Mouse (Mus musculus): Measurements from ENCODE around the gene 1810013L24Rik. TPM values are rescaled to one million over a fixed set of nuclear protein-coding genes. Genes with fewer than 3 reads are reported as not detected.
"Not testable (repeated sequence)": the region's sequence is repeated elsewhere in the genome, so short reads cannot be mapped to it uniquely, and the experiment has no call there.

The 1810013L24Rik gene
- total RNA-seq, 4 experiments from 2014 or later, result 103 to 112 (median 106) TPM

DNA sequence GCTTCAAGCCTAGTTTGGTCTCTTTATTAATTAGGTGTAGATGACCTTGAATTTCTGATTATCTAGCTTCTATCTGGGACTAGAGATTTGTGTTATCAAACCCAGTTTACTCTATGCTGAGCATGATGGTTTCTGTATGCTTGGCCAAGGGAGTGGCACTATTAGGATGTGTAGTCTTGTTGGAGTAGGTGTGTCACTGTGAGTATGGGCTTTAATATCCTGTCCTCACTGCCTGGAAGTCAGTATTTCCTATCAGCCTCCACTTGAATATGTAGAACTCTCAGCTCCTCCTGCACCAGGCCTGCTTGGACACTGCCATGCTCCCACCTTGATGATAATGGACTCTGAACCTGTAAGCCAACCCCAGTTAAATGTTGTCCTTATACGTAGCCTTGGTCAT lies 7.0 kb downstream of the 1810013L24Rik start:
- no peak for DNase-seq (ENCODE audit: low spot score in 2 of 2)

GRCm38 (mm10) chr16:8837595-8837994 lies 7.7 kb downstream of the 1810013L24Rik start:
- DNase-seq (ENCODE audit: low spot score in 2 of 2), result no peak

GRCm38 (mm10) chr16:8838921-8839320 lies 9.0 kb downstream of the 1810013L24Rik start:
- no peak for DNase-seq (ENCODE audit: low spot score in 2 of 2)

- DNase-seq (ENCODE audit: low spot score in 2 of 2), result no peak
Observed at GRCm38 (mm10) chr16:8840557-8840956, 10.7 kb downstream of the 1810013L24Rik start.

GRCm38 (mm10) chr16:8842962-8843361 lies 13.1 kb downstream of the 1810013L24Rik start:
- DNase-seq (ENCODE audit: low spot score in 2 of 2), result no peak

- DNase-seq (ENCODE audit: low spot score in 2 of 2), result no peak
Observed at GRCm38 (mm10) chr16:8843580-8844175, 13.8 kb downstream of the 1810013L24Rik start.

- no peak for DNase-seq (ENCODE audit: low spot score in 2 of 2)
Observed at GRCm38 (mm10) chr16:8845986-8846385, 16.1 kb downstream of the 1810013L24Rik start.

- no peak for DNase-seq (ENCODE audit: low spot score in 2 of 2)
Observed at GRCm38 (mm10) chr16:8848309-8849068, 18.6 kb downstream of the 1810013L24Rik start.

GRCm38 (mm10) chr16:8849929-8850328 lies 20.0 kb downstream of the 1810013L24Rik start:
- no peak for DNase-seq (ENCODE audit: low spot score in 2 of 2)

DNA sequence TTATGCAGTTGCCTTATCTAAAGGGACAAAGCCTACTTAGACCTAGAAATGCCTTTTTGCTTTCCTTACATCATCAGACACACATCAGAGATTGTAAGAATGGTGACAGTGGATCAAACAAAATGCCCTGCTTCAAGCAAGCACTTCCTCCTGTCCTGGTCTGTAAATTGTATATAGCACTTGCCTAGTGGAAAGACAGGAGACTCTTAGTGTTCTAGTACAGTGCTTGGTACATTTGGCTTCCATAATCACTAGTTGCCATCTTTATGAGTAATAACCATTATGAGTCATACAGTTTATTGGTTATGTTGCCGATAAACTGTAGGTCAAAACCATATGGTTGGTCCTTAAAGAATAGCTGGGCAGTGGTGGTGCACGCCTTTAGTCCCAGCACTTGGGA lies 25.2 kb downstream of the 1810013L24Rik start:
- DNase-seq (ENCODE audit: low spot score in 2 of 2), result no peak

- DNase-seq (ENCODE audit: low spot score in 2 of 2), result no peak
Observed at GRCm38 (mm10) chr16:8856820-8857219, 26.9 kb downstream of the 1810013L24Rik start.

GRCm38 (mm10) chr16:8862336-8862987 lies 32.6 kb downstream of the 1810013L24Rik start:
- no peak for DNase-seq (ENCODE audit: low spot score in 2 of 2)

DNA sequence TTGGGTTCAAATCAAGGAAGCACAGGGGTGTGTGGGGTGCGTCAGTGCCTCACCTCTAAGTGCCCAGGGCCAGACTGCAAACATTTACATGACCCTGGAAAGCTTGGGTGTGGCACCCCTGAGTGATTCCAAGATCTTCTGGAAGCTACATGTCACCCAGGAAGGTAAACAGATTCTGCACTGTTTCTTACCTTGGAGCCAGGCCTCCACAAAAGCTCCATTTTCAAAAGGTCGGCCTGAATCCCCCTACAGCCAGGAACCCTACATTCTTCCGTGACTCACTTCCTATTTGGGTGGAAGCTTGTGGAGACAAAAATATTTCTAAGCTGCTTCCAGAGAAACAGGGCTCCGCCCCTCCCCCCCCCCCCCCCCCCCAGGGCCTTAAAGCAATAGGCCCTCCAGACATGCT lies 34.3 kb downstream of the 1810013L24Rik start:
- no peak for DNase-seq (ENCODE audit: low spot score in 2 of 2)

GRCm38 (mm10) chr16:8867406-8867955 lies 37.6 kb downstream of the 1810013L24Rik start:
- no peak for DNase-seq (ENCODE audit: low spot score in 2 of 2)

- DNase-seq (ENCODE audit: low spot score in 2 of 2), result no peak
Observed at GRCm38 (mm10) chr16:8868506-8868905, 38.6 kb downstream of the 1810013L24Rik start.

DNA sequence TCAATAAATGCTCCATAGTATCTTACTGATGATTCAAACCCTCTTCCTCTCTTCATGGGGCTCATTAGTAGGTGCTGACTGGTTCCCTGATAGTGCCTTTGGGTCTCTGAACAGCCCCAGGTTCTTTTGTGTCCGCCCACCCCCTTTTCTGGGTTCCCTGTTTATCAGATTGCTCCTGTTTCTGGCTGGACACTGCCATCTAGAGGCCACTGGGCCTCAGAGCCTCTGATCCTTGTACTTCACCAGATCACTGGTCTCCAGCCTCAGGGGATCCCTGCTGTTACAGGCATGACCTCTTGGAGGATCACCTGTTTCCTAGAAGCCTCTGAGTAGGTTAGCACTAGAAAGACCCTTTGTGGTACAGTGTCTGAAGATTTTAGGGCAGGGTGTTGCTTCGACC lies 39.8 kb downstream of the 1810013L24Rik start:
- DNase-seq (ENCODE audit: low spot score in 2 of 2), result peak; percentile 53 to 75

DNA sequence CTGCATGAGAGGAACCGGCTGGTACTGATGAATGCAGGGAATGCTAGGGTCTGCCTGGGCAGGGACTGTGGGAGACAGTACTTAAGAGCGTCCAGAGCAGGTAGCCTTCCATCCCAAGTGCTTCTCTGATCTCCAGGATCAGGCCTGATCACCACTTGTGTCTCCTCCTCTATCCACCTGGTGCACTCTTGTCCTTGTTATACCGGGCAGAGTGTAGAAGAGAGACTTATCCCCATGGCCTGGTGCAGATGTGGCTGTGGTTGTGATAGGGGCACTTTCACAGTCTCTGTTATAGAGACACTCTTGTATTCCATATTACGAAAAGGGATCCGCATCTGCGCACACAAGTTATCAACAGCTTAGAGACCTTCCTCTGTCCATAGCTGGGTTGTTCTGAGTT lies 41.5 kb downstream of the 1810013L24Rik start:
- no peak for DNase-seq (ENCODE audit: low spot score in 2 of 2)

GRCm38 (mm10) chr16:8872019-8872418 lies 42.1 kb downstream of the 1810013L24Rik start:
- no peak for DNase-seq (ENCODE audit: low spot score in 2 of 2)

- no peak for DNase-seq (ENCODE audit: low spot score in 2 of 2)
Observed at GRCm38 (mm10) chr16:8872486-8872885, 42.6 kb downstream of the 1810013L24Rik start.

DNA sequence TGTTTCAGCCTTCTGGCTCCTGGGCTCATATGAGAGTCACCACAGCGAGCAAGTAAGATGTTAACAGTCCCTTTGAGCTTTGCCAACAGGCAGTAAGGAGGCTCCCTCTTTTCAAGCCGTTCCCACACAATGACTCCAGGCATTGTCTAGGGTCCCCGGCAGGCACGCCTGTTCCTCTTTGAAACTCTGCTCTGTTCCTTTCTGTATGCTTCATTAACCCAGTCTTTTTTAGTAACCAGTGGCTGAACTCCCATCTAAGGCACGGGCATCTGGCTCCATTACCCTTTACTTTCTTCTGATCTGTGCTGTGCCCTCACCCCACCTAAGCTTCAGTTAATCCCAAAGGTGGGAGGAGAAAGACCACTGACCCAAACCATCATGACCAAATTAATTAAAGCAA lies 50.2 kb downstream of the 1810013L24Rik start:
- DNase-seq (ENCODE audit: low spot score in 2 of 2), result no peak

GRCm38 (mm10) chr16:8883674-8884241 lies 53.9 kb downstream of the 1810013L24Rik start:
- DNase-seq (ENCODE audit: low spot score in 2 of 2), result peak; percentile 83 to 96

GRCm38 (mm10) chr16:8894214-8894613 lies 64.3 kb downstream of the 1810013L24Rik start:
- DNase-seq (ENCODE audit: low spot score in 2 of 2), result not testable (repeated sequence)
